Mouse (Mus musculus) CD8-positive naive resting alpha-beta T cell, adult 57 days (primary cell): ENCODE measurements around the gene Olfr1112. TPM values are rescaled to one million over a fixed set of nuclear protein-coding genes. Genes with fewer than 3 reads are reported as not detected.

ENCODE experiments used
- total RNA-seq: library from RNA; stranded (reverse); gene quantifications from one replicate; pipeline ENCODE4 v1.2.4, GENCODE M21; 2023

The Olfr1112 gene
- total RNA-seq, result not detected

DNA sequence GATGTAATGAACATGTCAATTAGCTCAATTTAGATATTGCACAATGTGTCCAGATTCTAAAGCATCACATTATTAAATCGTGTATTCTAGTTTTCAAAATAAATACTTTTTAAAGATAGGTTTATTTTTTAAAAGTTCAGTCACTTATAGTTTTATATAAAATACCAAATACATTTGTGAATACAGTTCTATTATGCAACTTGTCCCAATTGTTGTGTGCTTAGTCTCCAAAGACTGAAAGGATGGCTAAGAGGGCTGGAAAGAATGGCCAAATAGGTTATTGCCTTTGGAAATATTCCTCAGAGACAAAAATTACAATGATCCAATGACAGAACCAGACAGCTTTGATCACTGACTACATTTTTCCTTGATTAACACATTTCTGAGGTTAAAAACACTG lies at the start of gene Olfr1112:
Gene Olfr1112 (plus strand): TSS at position 301 of the 400 bp plus-strand sequence.

DNA sequence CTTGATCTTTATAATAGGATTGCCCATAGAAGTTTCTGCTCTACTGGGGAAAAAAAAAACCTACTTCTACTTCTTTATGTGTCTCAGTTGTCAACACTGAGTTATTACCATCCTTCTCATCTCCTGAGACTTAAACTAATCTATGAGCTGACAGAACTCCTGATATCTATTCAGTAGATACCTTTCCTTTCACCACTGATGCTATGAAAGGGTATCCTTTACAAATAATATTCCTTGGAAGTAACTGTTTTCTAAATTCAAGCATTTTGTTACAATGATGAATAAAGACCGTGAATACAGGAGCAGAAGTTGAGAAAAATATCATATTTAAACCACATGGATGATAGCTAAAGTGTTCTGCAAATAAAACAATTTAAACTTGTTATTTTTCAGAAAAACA lies 47.4 kb upstream of the Olfr1112 start, which contains the start of gene Olfr1110:
Gene Olfr1110 (minus strand): TSS at position 101 of the 400 bp plus-strand sequence.

DNA sequence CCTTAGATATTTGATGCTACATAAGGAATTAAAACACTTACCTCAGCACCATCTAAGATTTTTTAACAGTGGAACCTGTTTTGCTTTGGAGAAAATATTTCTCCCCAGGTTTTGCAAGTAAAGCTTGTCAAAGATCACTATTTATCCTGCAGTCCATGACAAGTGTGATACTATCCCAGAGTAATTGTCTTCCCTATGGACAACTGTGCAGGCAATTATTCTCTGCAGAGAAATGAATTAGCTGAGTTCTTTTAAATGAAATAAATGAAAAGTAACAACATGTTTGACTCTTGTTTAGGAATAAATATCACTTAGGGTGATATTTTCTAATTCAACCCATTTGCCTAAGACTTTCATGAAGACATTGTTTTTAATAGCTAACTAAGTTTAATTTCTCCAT lies 35.1 kb upstream of the Olfr1112 start, which contains the start of gene Olfr1111:
Gene Olfr1111 (minus strand): TSS at position 101 of the 400 bp plus-strand sequence.

DNA sequence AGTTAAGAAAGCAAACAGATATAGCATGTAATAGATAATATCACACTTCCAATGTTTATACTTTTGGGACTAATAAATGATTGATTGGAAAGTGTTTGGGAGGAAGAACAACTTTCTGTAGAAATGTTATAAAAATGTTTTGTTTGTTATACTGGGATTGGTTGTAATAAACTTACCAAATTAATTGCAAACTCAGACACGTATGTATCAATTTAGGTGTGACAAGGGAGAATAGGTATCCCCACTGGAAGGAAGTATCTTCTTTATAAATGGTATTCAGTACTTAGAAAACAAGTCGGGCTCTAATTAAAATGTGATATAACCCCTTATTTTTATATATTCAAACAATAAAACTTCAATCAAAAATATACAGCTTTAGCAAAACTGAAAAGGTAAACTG lies 21.1 kb downstream of the Olfr1112 start, which contains the start of gene Olfr1113:
Gene Olfr1113 (plus strand): TSS at position 301 of the 400 bp plus-strand sequence.

Other genes starting within 250 kb of the Olfr1112 start
- gene Olfr1099, start 227.1 kb upstream of the Olfr1112 start, total RNA-seq, result not detected
- gene Olfr1100, start 207.8 kb upstream of the Olfr1112 start, total RNA-seq, result not detected
- gene Olfr1101, start 196.6 kb upstream of the Olfr1112 start, total RNA-seq, result not detected
- not detected for gene Olfr1102, start 189.4 kb upstream of the Olfr1112 start, total RNA-seq
- not detected for gene Olfr1104, start 160.7 kb upstream of the Olfr1112 start, total RNA-seq
- not detected for gene Olfr1105, start 151.3 kb upstream of the Olfr1112 start, total RNA-seq
- gene Olfr1106, start 135.5 kb upstream of the Olfr1112 start, total RNA-seq, result not detected
- gene Olfr1107, start 112.0 kb upstream of the Olfr1112 start, total RNA-seq, result not detected
- not detected for gene Olfr1109, start 91.8 kb upstream of the Olfr1112 start, total RNA-seq
- gene Olfr259, start 73.2 kb upstream of the Olfr1112 start, total RNA-seq, result not detected
- gene Olfr1110, start 47.5 kb upstream of the Olfr1112 start, total RNA-seq, result not detected
- not detected for gene Olfr1111, start 35.2 kb upstream of the Olfr1112 start, total RNA-seq
- gene Olfr1113, start 21.2 kb downstream of the Olfr1112 start, total RNA-seq, result not detected
- gene Olfr1115, start 60.2 kb downstream of the Olfr1112 start, total RNA-seq, result not detected
- gene Olfr1116, start 79.7 kb downstream of the Olfr1112 start, total RNA-seq, result not detected
- not detected for gene Olfr1118, start 119.8 kb downstream of the Olfr1112 start, total RNA-seq
- gene Olfr1120, start 167.0 kb downstream of the Olfr1112 start, total RNA-seq, result not detected
- not detected for gene Olfr1121, start 182.1 kb downstream of the Olfr1112 start, total RNA-seq
- not detected for gene Olfr1122, start 198.1 kb downstream of the Olfr1112 start, total RNA-seq
- not detected for gene Olfr1123, start 228.8 kb downstream of the Olfr1112 start, total RNA-seq
- not detected for gene Olfr1124, start 242.5 kb downstream of the Olfr1112 start, total RNA-seq